ENCODE assay signal across 14 mouse cellular contexts in genomic region chr1:120094920-120095319, GRCm38 (mm10). TPM values are rescaled to one million over a fixed set of nuclear protein-coding genes. Genes with fewer than 3 reads are reported as not detected.
"Had no signal": no experiment of that assay in that cellular context is flagged by ENCODE, and none has a peak within 500 bp of the region (broad histone marks: within the 10 kb centered on the region; RNA-seq: fewer than 3 reads in every experiment).

No protein-coding gene starts in this region.

- H3K27ac ChIP-seq: kidney, embryonic 15.5 days; limb, embryonic 12.5 days; midbrain, embryonic 13.5 days; neural tube, embryonic 12.5 days; stomach, postnatal 0 days had no signal

- H3K27me3 ChIP-seq: kidney, embryonic 15.5 days; limb, embryonic 12.5 days; midbrain, embryonic 13.5 days; neural tube, embryonic 12.5 days had no signal

- H3K36me3 ChIP-seq: kidney, embryonic 15.5 days; limb, embryonic 12.5 days; midbrain, embryonic 13.5 days; neural tube, embryonic 12.5 days had no signal

- ATAC-seq: midbrain, embryonic 13.5 days had no signal

- H3K4me2 ChIP-seq: kidney, embryonic 15.5 days; limb, embryonic 12.5 days; midbrain, embryonic 13.5 days; neural tube, embryonic 12.5 days had no signal

- H3K9me3 ChIP-seq: kidney, embryonic 15.5 days; limb, embryonic 12.5 days; megakaryocyte, embryonic 14.5 days; midbrain, embryonic 13.5 days; neural tube, embryonic 12.5 days had no signal

- DNase-seq: kidney, adult 18-20 months; kidney, postnatal 25 days; layer of hippocampus, adult 9-11 months; lung, adult 18-20 months; lung, postnatal 4 days; thymus, postnatal 25 days had no signal

- H3K4me3 ChIP-seq: kidney, embryonic 15.5 days; limb, embryonic 12.5 days; megakaryocyte, embryonic 14.5 days; midbrain, embryonic 13.5 days; myocyte; neural tube, embryonic 12.5 days had no signal

- H3K4me1 ChIP-seq: limb, embryonic 12.5 days; midbrain, embryonic 13.5 days; neural tube, embryonic 12.5 days had no signal

- H3K9ac ChIP-seq: kidney, embryonic 15.5 days; limb, embryonic 12.5 days; midbrain, embryonic 13.5 days; neural tube, embryonic 12.5 days had no signal

RNA-seq across cellular contexts. Expression of gene Tmem37, which starts 21.0 kb away (rescaled TPM):
- total RNA-seq: neutrophil, adult 5-6 weeks had no signal
